13 mouse cellular contexts compared by ENCODE assay signal in genomic region chr11:34421061-34421460, GRCm38 (mm10).
DNase-seq lines count a peak whose midpoint lies in the region; ATAC-seq and TF ChIP-seq lines count a peak whose summit lies in the region.
"Had no signal": no experiment of that assay in that cellular context is flagged by ENCODE, and none has a peak within 500 bp of the region (broad histone marks: within the 10 kb centered on the region; RNA-seq: fewer than 3 reads in every experiment).

No protein-coding gene starts in this region.

- no peak overlapping the region for H3K4me2 ChIP-seq in kidney, postnatal 0 days (ENCODE audit: low read length)
- no peak overlapping the region for H3K4me2 ChIP-seq in forebrain, postnatal 0 days (ENCODE audit: low read depth)
- H3K4me2 ChIP-seq: neural tube, embryonic 12.5 days had no signal

- H3K9me3 ChIP-seq in kidney, postnatal 0 days (replicated peaks; ENCODE audit: low read length), result no peaks in the 10 kb centered on the region
- H3K9me3 ChIP-seq in forebrain, postnatal 0 days (ENCODE audit: low read length), result no peaks in the 10 kb centered on the region
- H3K9me3 ChIP-seq: neural tube, embryonic 12.5 days had no signal

- ATAC-seq in kidney, postnatal 0 days (replicated peaks; ENCODE audit: low FRiP score, low read depth), result no peak
- peak; percentile 61 for ATAC-seq in forebrain, postnatal 0 days
- ATAC-seq: liver, postnatal 0 days had no signal

- H3K27ac ChIP-seq in kidney, postnatal 0 days, result no peak overlapping the region
- no peak overlapping the region for H3K27ac ChIP-seq in forebrain, postnatal 0 days (ENCODE audit: low read depth, low read length)
- H3K27ac ChIP-seq: macrophage; neural tube, embryonic 12.5 days had no signal

- H3K4me1 ChIP-seq in kidney, postnatal 0 days (replicated peaks; ENCODE audit: insufficient read depth, low read length), result no peaks in the 10 kb centered on the region
- H3K4me1 ChIP-seq in forebrain, postnatal 0 days (ENCODE audit: insufficient read depth), result no peaks in the 10 kb centered on the region

- H3K27me3 ChIP-seq in kidney, postnatal 0 days (ENCODE audit: insufficient read depth, low read length), result no peaks in the 10 kb centered on the region
- H3K27me3 ChIP-seq in forebrain, postnatal 0 days (ENCODE audit: insufficient read depth, low read length), result no peaks in the 10 kb centered on the region
- H3K27me3 ChIP-seq: neural tube, embryonic 12.5 days had no signal

- no peaks in the 10 kb centered on the region for H3K36me3 ChIP-seq in kidney, postnatal 0 days (ENCODE audit: insufficient read depth, low read length)
- H3K36me3 ChIP-seq in forebrain, postnatal 0 days (ENCODE audit: insufficient read depth), result no peaks in the 10 kb centered on the region; the same call in 1 of the 2 replicates
- H3K36me3 ChIP-seq: neural tube, embryonic 12.5 days had no signal

- DNase-seq in kidney, postnatal 0 days (ENCODE audit: low spot score), result peak; percentile 9
- no peak for DNase-seq in kidney, postnatal 4 days
- DNase-seq in forebrain, postnatal 0 days, result peak; percentile 28
- peak; percentile 22 to 78 for DNase-seq in left cerebral cortex, adult 8-10 months (ENCODE audit: low spot score in 2 of 2)
- DNase-seq in right cerebral cortex, postnatal 36 days (ENCODE audit: low spot score in 2 of 2), result peak; percentile 66 to 85
- DNase-seq in cerebellum, postnatal 14 days, result no peak
- DNase-seq in spleen, adult 18-20 months, result no peak
- DNase-seq: cerebellum, adult 18-20 months; kidney, adult 9 months; liver, postnatal 0 days; thymus, adult 2 months had no signal

- no peak overlapping the region for H3K9ac ChIP-seq in kidney, postnatal 0 days (ENCODE audit: low read depth, low read length)
- H3K9ac ChIP-seq in forebrain, postnatal 0 days, result no peak overlapping the region
- H3K9ac ChIP-seq: liver, postnatal 0 days; neural tube, embryonic 12.5 days had no signal

- TF ChIP-seq CTCF in kidney, postnatal 0 days (IDR thresholded peaks at IDR 0.05; ENCODE audit: low read depth), result no peak
- no peak for TF ChIP-seq CTCF in forebrain, postnatal 0 days (IDR thresholded peaks at IDR 0.05; ENCODE audit: low read depth)

- no peak overlapping the region for H3K4me3 ChIP-seq in kidney, postnatal 0 days (replicated peaks; ENCODE audit: low read depth, low read length)
- H3K4me3 ChIP-seq in forebrain, postnatal 0 days (ENCODE audit: low read depth, low read length), result no peak overlapping the region
- H3K4me3 ChIP-seq: neural tube, embryonic 12.5 days had no signal

- WGBS in kidney, postnatal 0 days, result 34% methylated on average over 6 of the region's 6 CpGs
- 25% methylated on average over 6 of the region's 6 CpGs for WGBS in forebrain, postnatal 0 days

Comparison
In these comparisons a context has a peak if more than half of its experiments do, and no peak if none do; other contexts are left out.
1. DNase-seq: peak in kidney, postnatal 0 days (single experiment), forebrain, postnatal 0 days (single experiment), left cerebral cortex, adult 8-10 months (2 of 2) and right cerebral cortex, postnatal 36 days (2 of 2); none in kidney, postnatal 4 days (0 of 2), cerebellum, postnatal 14 days (0 of 2) and spleen, adult 18-20 months (0 of 2).